Mouse (Mus musculus): ENCODE data around the gene Dao.
A peak's percentile ranks its signal among the peaks of the same experiment; 100 is the strongest.

GRCm38 (mm10) chr5:113956510-113956909 is 47.0 kb upstream of the Dao start:
- TF ChIP-seq CTCF (IDR thresholded peaks at IDR 0.05; ENCODE audit: insufficient read depth, low read depth, low read length) (peak; percentile 95), POLR2A (IDR thresholded peaks at IDR 0.05; ENCODE audit: insufficient read depth, low read depth, low read length) (no peak)
